Mouse (Mus musculus) forebrain, embryonic 15.5 days (tissue): ENCODE results near the gene C8a. TPM values are rescaled to one million over a fixed set of nuclear protein-coding genes. Genes with fewer than 3 reads are reported as not detected.

ENCODE experiments used
- ATAC-seq: fragments of 200-750 bp; cut with Nextera tagmentation; replicated peaks from 2 replicates; pipeline ENCODE4 v1.8.0; 2017; ENCODE audit warnings: mild to moderate bottlenecking, moderate TSS enrichment, moderate library complexity
- H3K27ac ChIP-seq: fragments of 300-500 bp; sonication (generic); replicated peaks from 2 replicates; pipeline ENCODE4 v1.5.1; 2015; ENCODE audit warnings: mild to moderate bottlenecking, inconsistent platforms
- H3K27me3 ChIP-seq: fragments of 300-500 bp; sonication (generic); 2 replicates; pipeline ENCODE4 v1.6.1; 2015; ENCODE audit warnings: inconsistent platforms
- H3K36me3 ChIP-seq: fragments of 300-500 bp; sonication (generic); 2 replicates; pipeline ENCODE4 v1.6.1; 2015; ENCODE audit warnings: mild to moderate bottlenecking, inconsistent platforms
- H3K4me1 ChIP-seq: fragments of 300-500 bp; sonication (generic); 2 replicates; pipeline ENCODE4 v1.6.1; 2015; ENCODE audit warnings: inconsistent platforms
- H3K4me2 ChIP-seq: fragments of 300-500 bp; sonication (generic); replicated peaks from 2 replicates; pipeline ENCODE4 v1.6.1; 2015; ENCODE audit warnings: mild to moderate bottlenecking, inconsistent platforms
- H3K4me3 ChIP-seq: fragments of 300-500 bp; sonication (generic); 2 replicates; pipeline ENCODE4 v1.5.1; 2015; ENCODE audit warnings: mild to moderate bottlenecking, inconsistent platforms
- H3K9ac ChIP-seq: fragments of 300-500 bp; sonication (generic); replicated peaks from 2 replicates; pipeline ENCODE4 v1.6.1; 2015; ENCODE audit warnings: mild to moderate bottlenecking, inconsistent platforms
- H3K9me3 ChIP-seq: fragments of 300-500 bp; sonication (generic); 2 replicates; pipeline ENCODE4 v1.6.1; 2016; ENCODE audit warnings: inconsistent platforms
- WGBS: fragments of 180-500 bp; shearing (Covaris S2); methylation state at CpG from one replicate; pipeline ENCODE4 v1.1.7; 2015; ENCODE audit warnings: mixed read lengths; 5-methylcytosine and 5-hydroxymethylcytosine counted together
- polyA plus RNA-seq: library from polyadenylated mRNA; unstranded; fragments of >200 nt; fragmentation: Nextera tagmentation; extraction: Ambion mirVana; gene quantifications from 2 replicates; pipeline ENCODE4 v1.2.1, GENCODE M21; 2015

C8a gene
- polyA plus RNA-seq, 1 experiment from 2014 or later, result not detected

DNA sequence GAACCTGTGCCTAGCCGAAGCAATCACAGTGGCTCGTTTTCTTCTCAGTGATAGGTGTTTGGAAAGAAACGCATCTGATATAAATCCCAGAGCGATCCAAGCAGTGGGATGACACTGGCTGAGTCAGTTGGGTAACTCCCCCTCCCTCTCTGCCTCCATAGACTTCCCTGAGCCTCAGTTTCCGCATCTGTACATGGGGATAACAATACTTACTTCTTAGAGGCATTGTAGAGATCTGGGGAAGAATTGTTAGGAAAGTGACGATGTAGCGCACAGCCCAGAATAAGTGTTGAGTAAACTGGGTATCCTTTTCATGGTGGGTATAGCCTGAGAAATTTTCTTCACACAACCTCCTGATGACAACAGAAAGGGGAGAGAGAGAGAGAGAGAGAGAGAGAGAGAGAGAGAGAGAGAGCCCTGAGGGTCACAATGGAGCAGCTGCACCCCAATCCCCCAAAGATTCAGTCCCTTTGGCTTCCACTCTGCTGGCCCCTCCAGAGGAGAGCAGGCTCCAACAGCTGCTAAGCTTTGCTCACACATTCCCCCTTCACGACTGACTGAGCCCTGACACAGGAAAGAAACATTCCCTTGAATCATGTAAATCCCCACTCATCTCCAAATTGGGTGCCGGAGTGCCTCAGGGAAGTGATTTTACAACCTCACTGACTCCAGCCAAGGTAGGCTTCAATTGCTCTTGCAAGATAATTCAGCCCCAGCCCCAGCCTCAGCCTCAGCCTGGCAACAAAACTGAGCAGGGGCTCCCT is 12.5 kb upstream of the C8a start:
- WGBS, result 74% methylated on average over 9 of the region's 9 CpGs
- H3K36me3 ChIP-seq, result no peaks in the 10 kb centered on the region
- H3K27ac ChIP-seq, result no peak overlapping the region
- H3K27me3 ChIP-seq, result no peaks in the 10 kb centered on the region
- H3K4me1 ChIP-seq, result peaks cover 17% of the 10 kb centered on the region
- H3K9me3 ChIP-seq, result no peaks in the 10 kb centered on the region
- no peak overlapping the region for H3K4me2 ChIP-seq
- H3K9ac ChIP-seq, result no peak overlapping the region
- no peak for ATAC-seq
- no peak overlapping the region for H3K4me3 ChIP-seq

DNA sequence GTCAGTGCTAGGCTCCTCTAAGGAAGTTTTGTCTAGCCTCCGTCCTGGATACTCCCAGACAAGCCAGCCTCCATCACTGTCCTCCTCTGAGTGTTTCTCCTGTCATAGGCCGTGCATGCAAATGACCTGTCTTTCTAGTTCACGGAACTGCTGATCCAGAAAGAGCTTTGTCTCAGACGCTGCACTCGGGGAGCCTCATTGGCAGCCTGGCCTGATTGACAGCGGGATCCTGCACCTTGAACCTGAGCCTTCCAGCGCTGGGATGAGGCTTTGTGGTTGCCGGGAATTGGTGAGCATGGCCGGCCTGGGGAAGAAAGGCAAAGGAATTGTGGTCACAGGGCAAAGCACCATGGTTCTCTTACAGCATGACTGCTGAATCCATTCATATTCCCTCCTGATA is 11.3 kb upstream of the C8a start:
- Histone ChIP-seq H3K4me2 (no peak overlapping the region), H3K4me1 (peaks cover 12% of the 10 kb centered on the region; the same call in 1 of the 2 replicates)
- 40% methylated on average over 9 of the region's 9 CpGs for WGBS

DNA sequence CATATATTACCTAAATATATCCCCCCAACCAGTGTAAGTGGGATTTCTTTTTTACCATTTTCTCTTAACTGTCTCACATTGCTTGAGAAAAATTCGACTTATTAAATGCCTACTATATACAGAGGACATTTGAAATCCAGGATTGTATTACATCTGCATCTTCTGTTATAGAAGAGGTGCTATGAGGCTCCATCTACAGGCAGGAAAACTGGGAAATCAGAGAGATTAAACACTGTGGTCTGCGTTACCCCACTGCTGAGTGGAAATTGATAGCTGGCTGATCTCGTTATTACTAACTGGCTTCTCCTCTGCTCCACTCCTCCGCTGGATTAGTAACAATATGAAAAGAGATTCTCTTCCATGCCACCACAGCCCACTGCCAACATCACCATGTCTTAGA is 366 bp downstream of the C8a start:
- Histone ChIP-seq H3K27ac (no peak overlapping the region), H3K4me3 (no peak overlapping the region), H3K4me1 (peaks cover 2% of the 10 kb centered on the region; the same call in 1 of the 2 replicates), H3K4me2 (no peak overlapping the region), H3K27me3 (no peaks in the 10 kb centered on the region), H3K9me3 (no peaks in the 10 kb centered on the region), H3K9ac (no peak overlapping the region), H3K36me3 (no peaks in the 10 kb centered on the region)
- ATAC-seq, result no peak
- 65% methylated on average over 4 of the region's 4 CpGs for WGBS

More for the DNA sequence above, 11.3 kb upstream of the C8a start:
- no peak overlapping the region for H3K9ac ChIP-seq
- no peak overlapping the region for H3K4me3 ChIP-seq
- no peak for ATAC-seq
- H3K27me3 ChIP-seq, result no peaks in the 10 kb centered on the region
- H3K36me3 ChIP-seq, result no peaks in the 10 kb centered on the region
- H3K27ac ChIP-seq, result no peak overlapping the region
- H3K9me3 ChIP-seq, result no peaks in the 10 kb centered on the region

DNA sequence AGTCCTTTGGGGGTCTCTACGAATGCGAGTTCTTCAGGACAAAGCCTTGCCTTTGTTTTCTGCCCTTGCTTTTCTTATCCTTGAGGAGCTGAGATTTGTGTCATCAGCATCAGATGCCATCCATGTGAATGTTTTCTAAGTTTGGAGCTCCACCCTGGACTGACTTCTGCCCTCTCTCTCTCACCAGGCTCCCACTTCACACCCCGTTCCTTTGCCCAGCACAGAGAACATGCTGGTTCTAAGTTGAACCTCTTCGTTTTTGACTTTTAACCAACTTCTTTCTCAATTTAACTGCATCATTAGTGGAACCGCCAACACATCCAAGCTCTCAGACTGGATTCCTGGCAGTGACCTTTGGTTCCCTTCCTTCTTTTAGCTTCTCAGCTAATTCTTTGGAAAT is 6.0 kb downstream of the C8a start:
- no peaks in the 10 kb centered on the region for H3K27me3 ChIP-seq
- 93% methylated on average over 5 of the region's 5 CpGs for WGBS
- no peak for ATAC-seq

DNA sequence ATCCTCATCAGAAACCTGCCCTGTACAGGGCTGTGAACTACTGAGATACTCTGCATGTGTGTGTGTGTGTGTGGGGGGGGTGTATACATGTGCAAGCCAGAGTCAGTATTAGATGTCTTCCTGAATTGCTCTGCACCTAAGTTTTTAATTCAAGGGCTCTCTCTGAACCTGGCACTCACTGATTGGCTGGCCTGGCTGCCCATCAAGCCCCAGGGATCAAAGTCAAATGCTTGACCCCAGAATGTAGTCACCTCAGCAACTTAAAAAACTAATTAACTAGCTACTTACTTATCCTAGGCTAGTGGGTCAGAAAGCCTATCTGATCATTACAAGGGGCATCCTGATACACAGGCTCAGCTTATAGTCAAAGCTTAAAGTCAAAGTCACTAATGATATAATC is 6.6 kb downstream of the C8a start:
- ATAC-seq, result no peak
- Histone ChIP-seq H3K4me2 (no peak overlapping the region), H3K27ac (no peak overlapping the region)

More for the DNA sequence above, 6.0 kb downstream of the C8a start:
- Histone ChIP-seq H3K27ac (no peak overlapping the region), H3K4me2 (no peak overlapping the region), H3K36me3 (no peaks in the 10 kb centered on the region), H3K4me3 (no peak overlapping the region), H3K4me1 (peaks cover 2% of the 10 kb centered on the region; the same call in 1 of the 2 replicates), H3K9ac (no peak overlapping the region), H3K9me3 (no peaks in the 10 kb centered on the region)

DNA sequence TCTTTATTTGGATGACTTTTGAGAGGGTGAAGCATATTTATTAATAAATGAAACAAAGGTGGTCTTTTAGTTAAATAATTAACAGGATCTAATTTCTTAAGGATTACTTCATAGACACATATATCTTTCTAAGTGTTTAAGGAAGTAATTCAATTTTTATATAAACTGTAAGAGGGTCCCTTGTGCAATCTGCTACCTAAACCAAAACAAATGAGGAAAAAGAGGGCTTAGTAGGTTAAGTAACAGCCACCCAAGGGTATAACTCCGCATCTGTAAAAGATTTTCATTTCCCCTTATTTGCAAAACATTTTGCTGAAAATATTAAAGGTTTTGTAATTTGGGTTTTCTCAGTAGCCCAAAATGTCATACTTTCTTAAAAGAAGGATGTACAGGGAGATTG is 11.8 kb downstream of the C8a start:
- H3K27me3 ChIP-seq, result no peaks in the 10 kb centered on the region
- no peak overlapping the region for H3K4me3 ChIP-seq
- no peaks in the 10 kb centered on the region for H3K9me3 ChIP-seq
- H3K27ac ChIP-seq, result no peak overlapping the region
- 96% methylated on average over 1 of the region's 1 CpGs for WGBS
- H3K36me3 ChIP-seq, result no peaks in the 10 kb centered on the region
- no peak for ATAC-seq
- H3K9ac ChIP-seq, result no peak overlapping the region
- no peaks in the 10 kb centered on the region for H3K4me1 ChIP-seq
- H3K4me2 ChIP-seq, result no peak overlapping the region

More for the DNA sequence above, 6.6 kb downstream of the C8a start:
- no peaks in the 10 kb centered on the region for H3K27me3 ChIP-seq
- no peaks in the 10 kb centered on the region for H3K9me3 ChIP-seq
- H3K9ac ChIP-seq, result no peak overlapping the region
- no peak overlapping the region for H3K4me3 ChIP-seq
- no peaks in the 10 kb centered on the region for H3K36me3 ChIP-seq
- H3K4me1 ChIP-seq, result peaks cover 2% of the 10 kb centered on the region; the same call in 1 of the 2 replicates

DNA sequence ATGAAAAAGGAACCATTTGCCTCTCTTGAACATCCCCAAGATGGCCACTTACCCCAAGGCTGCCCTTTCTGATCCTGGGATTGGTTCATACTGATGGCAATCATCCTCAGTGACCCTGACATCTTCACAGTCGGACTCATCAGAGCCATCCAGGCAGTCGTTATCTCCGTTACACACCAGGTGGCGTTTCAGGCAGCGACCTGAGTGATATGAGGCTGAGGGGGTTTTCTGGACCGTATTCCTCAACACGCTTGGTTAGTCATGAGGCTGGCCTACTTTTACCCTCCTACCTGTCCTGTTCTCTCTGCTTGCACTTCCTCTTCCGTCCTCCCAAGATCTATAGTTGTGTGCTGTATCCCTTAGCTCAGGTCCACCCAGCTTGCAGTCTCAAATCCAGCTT is 15.0 kb downstream of the C8a start:
- no peaks in the 10 kb centered on the region for H3K36me3 ChIP-seq
- H3K4me2 ChIP-seq, result no peak overlapping the region
- no peak overlapping the region for H3K4me3 ChIP-seq
- no peak overlapping the region for H3K27ac ChIP-seq
- H3K9me3 ChIP-seq, result no peaks in the 10 kb centered on the region
- H3K4me1 ChIP-seq, result no peaks in the 10 kb centered on the region
- H3K9ac ChIP-seq, result no peak overlapping the region
- 75% methylated on average over 8 of the region's 8 CpGs for WGBS
- no peaks in the 10 kb centered on the region for H3K27me3 ChIP-seq
- ATAC-seq, result no peak

DNA sequence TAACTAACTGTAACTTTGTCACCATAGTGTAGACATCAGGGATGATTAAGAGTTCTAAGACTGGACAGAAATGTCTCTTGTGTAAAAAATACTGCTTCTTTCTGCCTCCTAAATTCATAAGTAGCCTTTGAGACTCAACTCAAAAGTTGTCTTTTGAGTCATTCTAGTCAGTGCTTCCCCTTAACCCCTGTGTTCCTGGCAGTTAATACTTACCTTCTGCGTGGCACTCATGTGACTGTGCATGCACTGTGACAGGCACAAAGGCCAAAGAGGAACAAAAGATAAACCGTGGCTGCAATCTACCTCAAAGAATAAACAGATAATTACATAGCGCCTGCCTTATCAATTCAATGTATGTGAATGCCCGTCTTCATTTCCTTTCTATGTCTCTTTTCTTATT is 18.4 kb downstream of the C8a start:
- no peak overlapping the region for H3K9ac ChIP-seq
- no peaks in the 10 kb centered on the region for H3K9me3 ChIP-seq
- WGBS, result 63% methylated on average over 4 of the region's 4 CpGs
- H3K4me1 ChIP-seq, result no peaks in the 10 kb centered on the region
- no peak overlapping the region for H3K27ac ChIP-seq
- no peak overlapping the region for H3K4me2 ChIP-seq
- no peak for ATAC-seq
- no peaks in the 10 kb centered on the region for H3K36me3 ChIP-seq
- no peak overlapping the region for H3K4me3 ChIP-seq
- H3K27me3 ChIP-seq, result no peaks in the 10 kb centered on the region

DNA sequence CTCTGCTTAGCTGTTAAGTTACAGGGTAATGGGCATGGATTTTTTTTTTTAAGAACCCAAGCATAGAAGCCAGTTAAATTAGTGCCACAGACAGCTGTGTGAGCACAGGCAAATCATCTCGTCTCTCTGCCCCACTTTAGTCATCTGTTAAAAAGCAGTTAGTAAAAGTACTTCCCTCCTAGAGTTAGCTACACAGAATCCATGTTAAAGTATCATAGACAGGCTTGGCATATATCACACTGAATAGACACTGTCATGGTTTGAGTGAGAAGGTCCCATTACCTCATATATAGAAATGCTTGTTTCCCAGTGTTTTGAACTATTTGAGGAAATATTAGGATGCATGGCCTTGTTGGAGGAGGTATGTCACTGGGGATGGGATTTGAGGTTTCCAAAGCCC is 19.2 kb downstream of the C8a start, which contains the start of gene Gm17662:
Gene Gm17662, plus strand, starts transcription at position 301 of the 400 bp plus-strand sequence.
- H3K27me3 ChIP-seq, result no peaks in the 10 kb centered on the region
- H3K36me3 ChIP-seq, result no peaks in the 10 kb centered on the region
- no peak within 1 kb of the TSS for H3K9ac ChIP-seq
- no peak within 1 kb of the TSS for H3K27ac ChIP-seq
- H3K9me3 ChIP-seq, result no peaks in the 10 kb centered on the region
- H3K4me3 ChIP-seq, result no peak within 1 kb of the TSS
- ATAC-seq, result no peak
- no peaks in the 10 kb centered on the region for H3K4me1 ChIP-seq
- no peak within 1 kb of the TSS for H3K4me2 ChIP-seq
- WGBS, result 69% methylated on average over 1 of the region's 1 CpGs

DNA sequence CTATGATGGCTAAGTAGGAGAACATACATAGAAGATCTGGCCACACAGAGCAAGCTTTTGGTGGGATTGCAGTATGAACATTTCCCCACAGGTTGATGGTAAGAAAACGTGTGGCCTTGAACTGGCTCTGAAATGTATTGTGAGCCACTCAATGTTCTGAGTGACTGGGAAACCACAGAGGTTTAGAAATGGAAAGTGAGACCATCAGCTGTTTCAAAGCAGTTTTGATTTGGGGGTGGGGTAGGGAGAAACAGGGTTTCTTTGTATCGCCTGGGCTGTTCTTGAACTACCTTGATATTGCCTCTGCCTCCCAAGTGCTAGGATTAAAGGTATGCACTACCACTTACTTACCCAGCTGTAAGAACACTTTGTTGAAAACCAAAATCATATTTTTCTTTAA is 21.0 kb downstream of the C8a start:
- H3K27ac ChIP-seq, result no peak overlapping the region
- ATAC-seq, result no peak
- H3K36me3 ChIP-seq, result no peaks in the 10 kb centered on the region
- no peak overlapping the region for H3K4me3 ChIP-seq
- no peaks in the 10 kb centered on the region for H3K9me3 ChIP-seq
- H3K9ac ChIP-seq, result no peak overlapping the region
- no peak overlapping the region for H3K4me2 ChIP-seq
- no peaks in the 10 kb centered on the region for H3K4me1 ChIP-seq
- 85% methylated on average over 2 of the region's 2 CpGs for WGBS
- no peaks in the 10 kb centered on the region for H3K27me3 ChIP-seq

DNA sequence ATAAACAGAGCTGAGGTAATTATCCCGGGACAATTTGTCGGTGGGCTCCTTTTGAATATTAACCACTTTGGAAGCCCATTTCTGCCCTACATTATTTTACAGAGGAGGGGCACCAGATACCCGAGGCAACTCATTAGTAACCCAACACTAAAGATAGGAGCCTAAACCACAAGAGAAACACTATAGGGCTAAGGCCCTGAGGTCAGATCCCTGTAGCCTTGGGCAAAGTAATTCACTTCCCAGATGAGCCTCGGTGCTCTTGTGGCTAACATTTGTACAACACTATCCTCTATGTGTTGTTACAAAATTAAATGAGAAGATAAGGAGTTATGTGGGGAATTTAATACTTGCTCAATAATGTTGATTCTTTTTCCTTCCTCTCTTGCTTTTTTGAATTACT is 32.7 kb downstream of the C8a start:
- Histone ChIP-seq H3K4me2 (no peak overlapping the region), H3K9me3 (no peaks in the 10 kb centered on the region), H3K9ac (no peak overlapping the region), H3K27ac (no peak overlapping the region), H3K27me3 (no peaks in the 10 kb centered on the region), H3K4me3 (no peak overlapping the region), H3K36me3 (no peaks in the 10 kb centered on the region), H3K4me1 (no peaks in the 10 kb centered on the region)
- WGBS, result 36% methylated on average over 4 of the region's 4 CpGs
- ATAC-seq, result no peak

DNA sequence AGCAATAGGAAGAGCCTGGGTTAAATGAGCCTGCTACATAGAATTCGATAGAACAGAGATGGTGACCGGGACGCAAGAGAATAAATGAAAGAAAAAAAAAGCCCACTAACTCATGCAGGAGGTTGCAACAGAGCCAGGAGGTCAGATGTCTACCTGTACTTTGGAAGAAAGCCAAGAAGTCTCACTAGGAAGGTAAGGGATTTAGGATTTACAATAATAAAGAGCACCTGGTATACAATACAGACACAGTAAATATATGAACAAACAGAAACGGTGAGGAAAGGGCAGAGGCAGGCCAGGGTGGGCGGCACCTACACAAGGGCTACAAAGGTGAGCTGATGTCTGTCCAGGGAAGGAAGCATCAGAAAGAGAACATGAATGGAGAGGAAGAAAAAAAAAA is 34.0 kb downstream of the C8a start:
- no peaks in the 10 kb centered on the region for H3K9me3 ChIP-seq
- no peaks in the 10 kb centered on the region for H3K36me3 ChIP-seq
- ATAC-seq, result no peak
- no peaks in the 10 kb centered on the region for H3K4me1 ChIP-seq
- no peaks in the 10 kb centered on the region for H3K27me3 ChIP-seq
- H3K27ac ChIP-seq, result no peak overlapping the region
- H3K4me3 ChIP-seq, result no peak overlapping the region
- WGBS, result 84% methylated on average over 5 of the region's 5 CpGs
- no peak overlapping the region for H3K9ac ChIP-seq
- no peak overlapping the region for H3K4me2 ChIP-seq

DNA sequence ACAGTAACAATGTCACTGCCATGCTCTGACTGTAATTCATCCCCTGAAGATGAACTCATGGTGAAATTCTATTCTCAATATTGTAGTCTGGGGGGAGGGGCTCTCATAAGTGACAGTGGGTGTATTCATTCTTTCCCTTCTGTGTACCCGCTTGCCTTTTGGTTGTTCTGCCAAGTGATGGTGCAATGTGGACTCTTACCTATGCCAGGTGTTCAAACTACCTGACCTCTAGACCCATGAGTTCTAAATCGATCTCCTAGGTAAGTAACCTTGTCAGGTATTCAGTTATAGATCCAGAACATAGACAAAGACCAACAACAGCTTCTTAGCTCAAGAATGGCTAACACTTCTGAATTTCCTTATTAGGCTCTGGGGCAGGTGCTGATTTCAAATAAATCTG is 37.9 kb downstream of the C8a start:
- no peak for ATAC-seq
- no peak overlapping the region for H3K9ac ChIP-seq
- WGBS, result 91% methylated on average over 2 of the region's 2 CpGs

More for the DNA sequence above, 37.9 kb downstream of the C8a start:
- Histone ChIP-seq H3K4me3 (no peak overlapping the region), H3K27ac (no peak overlapping the region), H3K9me3 (no peaks in the 10 kb centered on the region), H3K4me2 (no peak overlapping the region), H3K4me1 (peaks cover 8% of the 10 kb centered on the region; the same call in 1 of the 2 replicates), H3K36me3 (no peaks in the 10 kb centered on the region), H3K27me3 (no peaks in the 10 kb centered on the region)
